Mouse (Mus musculus): ENCODE measurements around the gene Tgm2. TPM values are rescaled to one million over a fixed set of nuclear protein-coding genes. Genes with fewer than 3 reads are reported as not detected.

Gene Tgm2
- polyA plus RNA-seq, 1 experiment from 2014 or later, result 160 TPM

- WGBS, result 39% methylated on average over 12 of the region's 12 CpGs
These were observed 24.4 kb downstream of the Tgm2 start for GRCm38 (mm10) chr2:158121645-158122326.

GRCm38 (mm10) chr2:158120868-158121267, 25.4 kb downstream of the Tgm2 start:
- no peak overlapping the region for H3K27ac ChIP-seq (replicated peaks in 1 of 2; ENCODE audit: control insufficient read depth in 1 of 2, insufficient read depth in 1 of 2, low read depth in 2 of 2, low read length in 2 of 2)
- H3K4me3 ChIP-seq (ENCODE audit: control insufficient read depth in 1 of 2, insufficient read depth in 1 of 2, low read depth in 1 of 2, low read length in 2 of 2), result no peak overlapping the region
- H3K4me1 ChIP-seq (ENCODE audit: control insufficient read depth in 2 of 2, insufficient read depth in 2 of 2, low read length in 2 of 2), result peaks cover 27 to 47% of the 10 kb centered on the region in 2 experiments
- H3K4me2 ChIP-seq (ENCODE audit: low read length), result no peak overlapping the region
- ATAC-seq (ENCODE audit: insufficient number of reproducible peaks, insufficient read depth, low FRiP score, low read depth), result no peak
- no peaks in the 10 kb centered on the region for H3K27me3 ChIP-seq (ENCODE audit: control insufficient read depth, insufficient read depth, low read length)
- H3K36me3 ChIP-seq (ENCODE audit: control insufficient read depth, insufficient read depth, low read length), result peaks cover 99% of the 10 kb centered on the region
- WGBS, result 83% methylated on average over 3 of the region's 3 CpGs
- no peak overlapping the region for H3K9ac ChIP-seq (ENCODE audit: low read length)
- no peaks in the 10 kb centered on the region for H3K9me3 ChIP-seq (ENCODE audit: control insufficient read depth, low read length)

More at GRCm38 (mm10) chr2:158121645-158122326, 24.4 kb downstream of the Tgm2 start:
- H3K9ac ChIP-seq (ENCODE audit: low read length), result peak overlapping the region; percentile 38; the same call in 1 of the 2 replicates
- no peak overlapping the region for H3K4me3 ChIP-seq (ENCODE audit: control insufficient read depth in 1 of 2, insufficient read depth in 1 of 2, low read depth in 1 of 2, low read length in 2 of 2)
- ATAC-seq (ENCODE audit: insufficient number of reproducible peaks, insufficient read depth, low FRiP score, low read depth), result peak; percentile 23; the same call in 1 of the 2 replicates
- peaks cover 100% of the 10 kb centered on the region for H3K36me3 ChIP-seq (ENCODE audit: control insufficient read depth, insufficient read depth, low read length)
- H3K4me1 ChIP-seq (ENCODE audit: control insufficient read depth in 2 of 2, insufficient read depth in 2 of 2, low read length in 2 of 2), result peaks cover 24 to 38% of the 10 kb centered on the region in 2 experiments
- H3K27ac ChIP-seq (replicated peaks in 1 of 2; ENCODE audit: control insufficient read depth in 1 of 2, insufficient read depth in 1 of 2, low read depth in 2 of 2, low read length in 2 of 2), result peak overlapping the region; percentile 59 to 85
- no peaks in the 10 kb centered on the region for H3K9me3 ChIP-seq (ENCODE audit: control insufficient read depth, low read length)
- H3K27me3 ChIP-seq (ENCODE audit: control insufficient read depth, insufficient read depth, low read length), result no peaks in the 10 kb centered on the region
- no peak overlapping the region for H3K4me2 ChIP-seq (ENCODE audit: low read length)

GRCm38 (mm10) chr2:158120211-158120610, 26.0 kb downstream of the Tgm2 start:
- 79% methylated on average over 8 of the region's 8 CpGs for WGBS
- H3K27ac ChIP-seq (replicated peaks in 1 of 2; ENCODE audit: control insufficient read depth in 1 of 2, insufficient read depth in 1 of 2, low read depth in 2 of 2, low read length in 2 of 2), result no peak overlapping the region
- no peak overlapping the region for H3K4me2 ChIP-seq (ENCODE audit: low read length)
- H3K27me3 ChIP-seq (ENCODE audit: control insufficient read depth, insufficient read depth, low read length), result no peaks in the 10 kb centered on the region
- H3K9ac ChIP-seq (ENCODE audit: low read length), result no peak overlapping the region
- no peak overlapping the region for H3K4me3 ChIP-seq (ENCODE audit: control insufficient read depth in 1 of 2, insufficient read depth in 1 of 2, low read depth in 1 of 2, low read length in 2 of 2)
- peaks cover 94% of the 10 kb centered on the region for H3K36me3 ChIP-seq (ENCODE audit: control insufficient read depth, insufficient read depth, low read length)
- no peak for ATAC-seq (ENCODE audit: insufficient number of reproducible peaks, insufficient read depth, low FRiP score, low read depth)
- H3K4me1 ChIP-seq (ENCODE audit: control insufficient read depth in 2 of 2, insufficient read depth in 2 of 2, low read length in 2 of 2), result peaks cover 27 to 50% of the 10 kb centered on the region in 2 experiments
- H3K9me3 ChIP-seq (ENCODE audit: control insufficient read depth, low read length), result no peaks in the 10 kb centered on the region

GRCm38 (mm10) chr2:158119145-158119544, 27.1 kb downstream of the Tgm2 start:
- no peak overlapping the region for H3K9ac ChIP-seq (ENCODE audit: low read length)
- H3K9me3 ChIP-seq (ENCODE audit: control insufficient read depth, low read length), result no peaks in the 10 kb centered on the region
- H3K4me1 ChIP-seq (ENCODE audit: control insufficient read depth in 2 of 2, insufficient read depth in 2 of 2, low read length in 2 of 2), result peaks cover 33 to 59% of the 10 kb centered on the region in 2 experiments
- H3K4me2 ChIP-seq (ENCODE audit: low read length), result no peak overlapping the region
- no peak overlapping the region for H3K4me3 ChIP-seq (ENCODE audit: control insufficient read depth in 1 of 2, insufficient read depth in 1 of 2, low read depth in 1 of 2, low read length in 2 of 2)
- WGBS, result 50% methylated on average over 4 of the region's 4 CpGs
- H3K27me3 ChIP-seq (ENCODE audit: control insufficient read depth, insufficient read depth, low read length), result no peaks in the 10 kb centered on the region
- no peak overlapping the region for H3K27ac ChIP-seq (replicated peaks in 1 of 2; ENCODE audit: control insufficient read depth in 1 of 2, insufficient read depth in 1 of 2, low read depth in 2 of 2, low read length in 2 of 2)
- no peak for ATAC-seq (ENCODE audit: insufficient number of reproducible peaks, insufficient read depth, low FRiP score, low read depth)
- peaks cover 83% of the 10 kb centered on the region for H3K36me3 ChIP-seq (ENCODE audit: control insufficient read depth, insufficient read depth, low read length)

GRCm38 (mm10) chr2:158116653-158117052, 29.6 kb downstream of the Tgm2 start:
- Histone ChIP-seq H3K4me2 (ENCODE audit: low read length) (no peak overlapping the region), H3K27ac (replicated peaks in 1 of 2; ENCODE audit: control insufficient read depth in 1 of 2, insufficient read depth in 1 of 2, low read depth in 2 of 2, low read length in 2 of 2) (no peak overlapping the region; a peak in 1 of 4 replicates), H3K4me1 (ENCODE audit: control insufficient read depth in 2 of 2, insufficient read depth in 2 of 2, low read length in 2 of 2) (peaks cover 28 to 49% of the 10 kb centered on the region in 2 experiments), H3K4me3 (ENCODE audit: control insufficient read depth in 1 of 2, insufficient read depth in 1 of 2, low read depth in 1 of 2, low read length in 2 of 2) (no peak overlapping the region), H3K27me3 (ENCODE audit: control insufficient read depth, insufficient read depth, low read length) (no peaks in the 10 kb centered on the region), H3K36me3 (ENCODE audit: control insufficient read depth, insufficient read depth, low read length) (peaks cover 58% of the 10 kb centered on the region), H3K9ac (ENCODE audit: low read length) (no peak overlapping the region), H3K9me3 (ENCODE audit: control insufficient read depth, low read length) (no peaks in the 10 kb centered on the region)
- no peak for ATAC-seq (ENCODE audit: insufficient number of reproducible peaks, insufficient read depth, low FRiP score, low read depth)
- 17% methylated on average over 6 of the region's 6 CpGs for WGBS

GRCm38 (mm10) chr2:158115838-158116453, 30.3 kb downstream of the Tgm2 start:
- ATAC-seq (ENCODE audit: insufficient number of reproducible peaks, insufficient read depth, low FRiP score, low read depth), result no peak
- peaks cover 51% of the 10 kb centered on the region for H3K36me3 ChIP-seq (ENCODE audit: control insufficient read depth, insufficient read depth, low read length)
- H3K4me3 ChIP-seq (ENCODE audit: control insufficient read depth in 1 of 2, insufficient read depth in 1 of 2, low read depth in 1 of 2, low read length in 2 of 2), result no peak overlapping the region
- 84% methylated on average over 3 of the region's 3 CpGs for WGBS
- H3K4me2 ChIP-seq (ENCODE audit: low read length), result no peak overlapping the region
- peaks cover 23 to 42% of the 10 kb centered on the region in 2 experiments for H3K4me1 ChIP-seq (ENCODE audit: control insufficient read depth in 2 of 2, insufficient read depth in 2 of 2, low read length in 2 of 2)
- no peak overlapping the region for H3K9ac ChIP-seq (ENCODE audit: low read length)
- no peaks in the 10 kb centered on the region for H3K9me3 ChIP-seq (ENCODE audit: control insufficient read depth, low read length)
- H3K27ac ChIP-seq (replicated peaks in 1 of 2; ENCODE audit: control insufficient read depth in 1 of 2, insufficient read depth in 1 of 2, low read depth in 2 of 2, low read length in 2 of 2), result peak overlapping the region; percentile 12 to 25; a peak in 2 of 4 replicates
- H3K27me3 ChIP-seq (ENCODE audit: control insufficient read depth, insufficient read depth, low read length), result no peaks in the 10 kb centered on the region

GRCm38 (mm10) chr2:158114931-158115330, 31.3 kb downstream of the Tgm2 start:
- no peak overlapping the region for H3K9ac ChIP-seq (ENCODE audit: low read length)
- peaks cover 41% of the 10 kb centered on the region for H3K36me3 ChIP-seq (ENCODE audit: control insufficient read depth, insufficient read depth, low read length)
- H3K27me3 ChIP-seq (ENCODE audit: control insufficient read depth, insufficient read depth, low read length), result no peaks in the 10 kb centered on the region
- H3K9me3 ChIP-seq (ENCODE audit: control insufficient read depth, low read length), result no peaks in the 10 kb centered on the region
- no peak overlapping the region for H3K4me2 ChIP-seq (ENCODE audit: low read length)
- ATAC-seq (ENCODE audit: insufficient number of reproducible peaks, insufficient read depth, low FRiP score, low read depth), result no peak; the same call in 1 of the 2 replicates
- peaks cover 23 to 38% of the 10 kb centered on the region in 2 experiments for H3K4me1 ChIP-seq (ENCODE audit: control insufficient read depth in 2 of 2, insufficient read depth in 2 of 2, low read length in 2 of 2)
- 21% methylated on average over 5 of the region's 5 CpGs for WGBS
- H3K27ac ChIP-seq (replicated peaks in 1 of 2; ENCODE audit: control insufficient read depth in 1 of 2, insufficient read depth in 1 of 2, low read depth in 2 of 2, low read length in 2 of 2), result no peak overlapping the region; a peak in 1 of 4 replicates
- H3K4me3 ChIP-seq (ENCODE audit: control insufficient read depth in 1 of 2, insufficient read depth in 1 of 2, low read depth in 1 of 2, low read length in 2 of 2), result no peak overlapping the region

Measured in heart, embryonic 14.5 days (tissue).